Mouse (Mus musculus): ENCODE measurements around the gene Cox7c.
A peak's percentile ranks its signal among the peaks of the same experiment; 100 is the strongest.
"Not testable (repeated sequence)": the region's sequence is repeated elsewhere in the genome, so short reads cannot be mapped to it uniquely, and the experiment has no call there.

The Cox7c gene

GRCm38 (mm10) chr13:86046254-86046951 is at the start of gene Cox7c:
Cox7c (minus strand) TSS chr13:86046904.
- peak; percentile 90 for DNase-seq (ENCODE audit: low spot score)

GRCm38 (mm10) chr13:86068011-86068724 is 21.5 kb upstream of the Cox7c start:
- no peak for DNase-seq (ENCODE audit: low spot score)

GRCm38 (mm10) chr13:86067508-86067907 is 20.8 kb upstream of the Cox7c start:
- no peak for DNase-seq (ENCODE audit: low spot score)

GRCm38 (mm10) chr13:86054091-86054490 is 7.4 kb upstream of the Cox7c start:
- not testable (repeated sequence) for DNase-seq (ENCODE audit: low spot score)

- DNase-seq (ENCODE audit: low spot score) = no peak
Observed at GRCm38 (mm10) chr13:86004907-86005675, 41.6 kb downstream of the Cox7c start.

Measured in adipocyte (in vitro differentiated cells).